Mouse (Mus musculus): ENCODE measurements around the gene Lrp10.

DNA sequence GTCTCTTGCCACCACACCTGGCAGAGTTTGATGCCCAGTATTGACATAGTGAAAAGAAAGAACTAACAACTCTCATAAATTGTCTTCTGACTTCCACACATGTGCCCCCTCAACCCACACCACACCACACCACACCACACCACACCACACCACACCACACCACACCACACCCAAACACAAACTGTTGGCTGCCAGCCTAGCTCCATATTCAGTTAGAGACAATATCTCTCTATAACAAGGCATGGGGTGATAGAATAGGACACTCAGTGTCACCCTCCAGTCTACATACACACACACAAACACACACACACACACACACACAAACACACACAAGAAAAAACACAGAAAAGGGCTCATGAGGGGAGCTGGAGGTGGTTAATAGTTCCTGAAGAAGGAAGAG is 24.4 kb downstream of the Lrp10 start:
- TF ChIP-seq CTCF (conservative IDR thresholded peaks at IDR 0.05; ENCODE audit: low read length) (no peak), NANOG (IDR thresholded peaks at IDR 0.05; ENCODE audit: borderline replicate concordance, low read length) (no peak), POU5F1 (IDR thresholded peaks at IDR 0.05; ENCODE audit: borderline replicate concordance, low read length) (no peak)

Measured in E14TG2a.4 (cell line).